Mouse (Mus musculus) forebrain, postnatal 0 days (tissue): ENCODE data around the gene Rem1. TPM values are rescaled to one million over a fixed set of nuclear protein-coding genes. Genes with fewer than 3 reads are reported as not detected.

Experiments used
- ATAC-seq: fragments of 200-750 bp; cut with Nextera tagmentation; 2 replicates; pipeline ENCODE4 v1.8.0; 2017; ENCODE audit warnings: mild to moderate bottlenecking, moderate library complexity
- DNase-seq: peaks from one replicate; pipeline ENCODE4 v3.0.0-alpha.2; 2015
- H3K27ac ChIP-seq: fragments of 300-500 bp; sonication (generic); 2 replicates; pipeline ENCODE4 v1.5.1; 2014; ENCODE audit warnings: low read depth, mild to moderate bottlenecking, antibody characterized with exemption, low read length, moderate library complexity, mixed read lengths
- H3K27me3 ChIP-seq: fragments of 300-500 bp; sonication (generic); 2 replicates; pipeline ENCODE4 v1.6.1; 2014; ENCODE audit warnings: mild to moderate bottlenecking, low read length, mixed read lengths; ENCODE audit not compliant: insufficient read depth
- H3K36me3 ChIP-seq: fragments of 300-500 bp; sonication (generic); 2 replicates; pipeline ENCODE4 v1.6.1; 2014; ENCODE audit warnings: mild to moderate bottlenecking, moderate library complexity; ENCODE audit not compliant: insufficient read depth
- H3K4me1 ChIP-seq: fragments of 300-500 bp; sonication (generic); 2 replicates; pipeline ENCODE4 v1.6.1; 2014; ENCODE audit warnings: antibody characterized with exemption; ENCODE audit not compliant: insufficient read depth
- H3K4me2 ChIP-seq: fragments of 300-500 bp; sonication (generic); 2 replicates; pipeline ENCODE4 v1.6.1; 2014; ENCODE audit warnings: low read depth, mild to moderate bottlenecking, moderate library complexity
- H3K4me3 ChIP-seq: fragments of 300-500 bp; sonication (generic); 2 replicates; pipeline ENCODE4 v1.5.1; 2014; ENCODE audit warnings: low read depth, low read length, mixed read lengths
- H3K9ac ChIP-seq: fragments of 300-500 bp; sonication (generic); 2 replicates; pipeline ENCODE4 v1.6.1; 2014; ENCODE audit warnings: mild to moderate bottlenecking
- H3K9me3 ChIP-seq: fragments of 300-500 bp; sonication (generic); 2 replicates; pipeline ENCODE4 v1.6.1; 2016; ENCODE audit warnings: low read length
- CTCF ChIP-seq: sonication (generic); IDR thresholded peaks from 2 replicates; pipeline ENCODE4 v1.5.1; 2016; ENCODE audit warnings: antibody characterized with exemption, control low read depth, low read depth
- WGBS: fragments of 180-500 bp; shearing (Covaris S2); extraction: QIAGEN DNeasy Blood & Tissue Kit; methylation state at CpG from one replicate; pipeline ENCODE4 v1.1.7; 2014; 5-methylcytosine and 5-hydroxymethylcytosine counted together
- polyA plus RNA-seq: library from polyadenylated mRNA; unstranded; fragments of >200 nt; fragmentation: Nextera tagmentation; extraction: Ambion mirVana; gene quantifications from 2 replicates; pipeline ENCODE4 v1.2.1, GENCODE M21; 2015
- total RNA-seq: library from RNA; depleted of rRNA; stranded (reverse); fragments of >200 nt; gene quantifications from 2 replicates; pipeline ENCODE4 v1.2.3, GENCODE M21; 2014; rRNA removed

Gene Rem1
- total and polyA plus RNA-seq, 2 experiments from 2014 or later, result 0.53 to 2.7 TPM

- 78% methylated on average over 11 of the region's 11 CpGs for WGBS
- no peak overlapping the region for H3K27ac ChIP-seq
- no peaks in the 10 kb centered on the region for H3K9me3 ChIP-seq
- DNase-seq (no peak), ATAC-seq (no peak)
- H3K4me1 ChIP-seq, result peaks cover 20% of the 10 kb centered on the region
- no peak overlapping the region for H3K4me3 ChIP-seq
- peaks cover 48% of the 10 kb centered on the region for H3K36me3 ChIP-seq
- no peaks in the 10 kb centered on the region for H3K27me3 ChIP-seq
- H3K9ac ChIP-seq, result no peak overlapping the region
- no peak overlapping the region for H3K4me2 ChIP-seq
- no peak for TF ChIP-seq CTCF
Measured at GRCm38 (mm10) chr2:152674148-152674547, 47.4 kb downstream of the Rem1 start.

DNA sequence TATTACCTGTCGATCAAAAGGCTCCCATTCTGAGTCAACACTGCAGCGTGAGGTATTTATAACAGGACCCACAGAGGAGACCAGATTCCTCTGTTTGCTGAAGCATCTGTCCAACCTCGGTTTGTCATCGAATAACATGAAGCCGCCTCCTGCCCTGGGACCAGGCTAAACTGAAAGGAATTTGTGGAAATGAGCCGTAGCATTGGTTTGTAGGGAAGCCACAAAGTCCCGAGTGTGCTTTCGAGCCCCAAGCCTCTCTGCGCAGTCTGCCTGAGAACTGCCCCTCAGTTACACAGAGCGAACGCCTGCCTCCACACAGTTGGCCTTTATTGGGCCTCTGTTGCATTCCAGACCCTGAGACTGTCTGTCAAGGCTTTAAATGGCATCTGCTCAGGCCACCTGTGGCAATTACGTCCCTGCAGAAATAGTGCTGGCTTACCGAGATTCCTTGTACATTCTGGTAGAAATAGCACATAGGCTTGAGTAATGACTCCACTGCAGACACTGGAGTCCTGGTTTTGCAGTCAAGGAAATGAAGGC, 48.6 kb downstream of the Rem1 start:
- peaks cover 20% of the 10 kb centered on the region for H3K4me1 ChIP-seq
- DNase-seq (no peak), ATAC-seq (no peak)
- H3K27me3 ChIP-seq, result no peaks in the 10 kb centered on the region
- no peaks in the 10 kb centered on the region for H3K9me3 ChIP-seq
- no peak overlapping the region for H3K4me2 ChIP-seq
- H3K36me3 ChIP-seq, result peaks cover 58% of the 10 kb centered on the region
- WGBS, result 77% methylated on average over 13 of the region's 13 CpGs
- H3K9ac ChIP-seq, result no peak overlapping the region
- H3K27ac ChIP-seq, result no peak overlapping the region
- no peak for TF ChIP-seq CTCF
- no peak overlapping the region for H3K4me3 ChIP-seq

- peak; percentile 89 for TF ChIP-seq CTCF
- no peak overlapping the region for H3K9ac ChIP-seq
- H3K27me3 ChIP-seq, result no peaks in the 10 kb centered on the region
- H3K27ac ChIP-seq, result no peak overlapping the region
- no peak overlapping the region for H3K4me2 ChIP-seq
- no peaks in the 10 kb centered on the region for H3K4me1 ChIP-seq
- DNase-seq (peak; percentile 73), ATAC-seq (peak; percentile 88)
- H3K4me3 ChIP-seq, result no peak overlapping the region
- WGBS, result 41% methylated on average over 3 of the region's 3 CpGs
- H3K36me3 ChIP-seq, result peaks cover 79% of the 10 kb centered on the region
- no peaks in the 10 kb centered on the region for H3K9me3 ChIP-seq
Measured at GRCm38 (mm10) chr2:152678302-152678701, 51.6 kb downstream of the Rem1 start.

GRCm38 (mm10) chr2:152678925-152679324, 52.2 kb downstream of the Rem1 start:
- Histone ChIP-seq H3K4me3 (no peak overlapping the region), H3K36me3 (peaks cover 86% of the 10 kb centered on the region), H3K27me3 (no peaks in the 10 kb centered on the region), H3K4me2 (no peak overlapping the region), H3K9me3 (no peaks in the 10 kb centered on the region), H3K4me1 (no peaks in the 10 kb centered on the region), H3K9ac (no peak overlapping the region), H3K27ac (no peak overlapping the region)
- 73% methylated on average over 5 of the region's 5 CpGs for WGBS
- no peak for DNase-seq
- ATAC-seq, result no peak
- no peak for TF ChIP-seq CTCF

DNA sequence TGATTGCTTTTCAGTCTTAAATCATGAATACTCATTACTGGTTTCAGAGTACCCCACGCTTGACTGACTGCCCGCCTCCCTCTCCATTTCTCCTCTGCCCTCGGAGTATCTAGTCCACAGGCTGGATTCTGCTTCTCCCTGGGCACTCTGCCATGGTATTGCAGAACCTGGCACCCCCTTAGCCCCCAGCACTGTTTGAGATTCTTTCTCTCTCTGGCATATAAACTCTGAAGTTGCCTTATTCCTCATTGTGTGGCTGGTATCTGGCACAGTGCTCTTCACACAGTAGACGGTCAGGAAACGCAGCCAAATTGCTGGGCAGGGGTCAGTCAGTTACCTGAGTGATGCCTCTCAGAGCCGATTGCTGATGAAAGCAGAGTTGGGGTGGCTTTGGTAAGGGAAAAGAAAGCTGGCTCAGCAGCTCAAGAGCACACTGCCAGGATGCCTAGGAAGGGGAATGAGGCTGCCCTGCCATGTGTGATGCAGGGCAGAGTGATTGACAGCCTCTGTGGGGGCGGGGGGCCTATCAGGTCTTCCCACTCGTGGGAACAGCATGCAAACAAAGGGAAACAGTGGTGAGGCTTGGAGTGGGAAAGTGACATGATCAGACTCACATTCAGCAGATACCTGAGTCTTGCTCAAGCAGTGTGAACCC, 53.1 kb downstream of the Rem1 start:
- no peak overlapping the region for H3K27ac ChIP-seq
- no peaks in the 10 kb centered on the region for H3K9me3 ChIP-seq
- no peak for DNase-seq
- TF ChIP-seq CTCF, result no peak
- no peaks in the 10 kb centered on the region for H3K4me1 ChIP-seq
- no peaks in the 10 kb centered on the region for H3K27me3 ChIP-seq
- H3K4me2 ChIP-seq, result no peak overlapping the region
- H3K9ac ChIP-seq, result 0 out of 2 replicates have a peak overlapping the region, but pooled peaks have one; percentile 3
- ATAC-seq, result peak; percentile 23; the same call in 1 of the 2 replicates
- 53% methylated on average over 8 of the region's 8 CpGs for WGBS
- no peak overlapping the region for H3K4me3 ChIP-seq
- peaks cover 92% of the 10 kb centered on the region for H3K36me3 ChIP-seq

- TF ChIP-seq CTCF, result no peak
- Histone ChIP-seq H3K4me1 (no peaks in the 10 kb centered on the region), H3K27me3 (no peaks in the 10 kb centered on the region), H3K4me3 (no peak overlapping the region), H3K9ac (no peak overlapping the region), H3K36me3 (peaks cover 92% of the 10 kb centered on the region), H3K27ac (no peak overlapping the region), H3K4me2 (no peak overlapping the region), H3K9me3 (no peaks in the 10 kb centered on the region)
- no peak for DNase-seq
- no peak for ATAC-seq
- WGBS, result 93% methylated on average over 5 of the region's 5 CpGs
Measured at GRCm38 (mm10) chr2:152683086-152683485, 56.3 kb downstream of the Rem1 start.

Other genes starting within 250 kb of the Rem1 start
- gene Sox12, start 228.9 kb upstream of the Rem1 start, total RNA-seq, result 47.1 and 47.8 TPM in 2 replicates
- 10.0 and 11.9 TPM in 2 replicates for gene Sox12, start 228.9 kb upstream of the Rem1 start, polyA plus RNA-seq
- 10.5 and 16.4 TPM in 2 replicates for gene Zcchc3, start 211.9 kb upstream of the Rem1 start, total RNA-seq
- gene Zcchc3, start 211.9 kb upstream of the Rem1 start, polyA plus RNA-seq, result 13.5 and 15.4 TPM in 2 replicates
- gene 6820408C15Rik, start 211.4 kb upstream of the Rem1 start, total RNA-seq, result 2.3 and 5.0 TPM in 2 replicates
- 5.6 and 6.4 TPM in 2 replicates for gene 6820408C15Rik, start 211.4 kb upstream of the Rem1 start, polyA plus RNA-seq
- not detected in 2 replicates for gene Defb23, start 162.3 kb upstream of the Rem1 start, total RNA-seq
- not detected in 2 replicates for gene Defb23, start 162.3 kb upstream of the Rem1 start, polyA plus RNA-seq
- not detected in 2 replicates for gene Defb20, start 149.9 kb upstream of the Rem1 start, total RNA-seq
- gene Defb20, start 149.9 kb upstream of the Rem1 start, polyA plus RNA-seq, result not detected in 2 replicates
- gene Defb22, start 136.8 kb upstream of the Rem1 start, total RNA-seq, result not detected in 2 replicates
- gene Defb22, start 136.8 kb upstream of the Rem1 start, polyA plus RNA-seq, result not detected in 2 replicates
- not detected in 2 replicates for gene Defb26, start 115.3 kb upstream of the Rem1 start, total RNA-seq
- not detected in 2 replicates for gene Defb26, start 115.3 kb upstream of the Rem1 start, polyA plus RNA-seq
- gene Defb28, start 108.7 kb upstream of the Rem1 start, total RNA-seq, result not detected in 2 replicates
- not detected in 2 replicates for gene Defb28, start 108.7 kb upstream of the Rem1 start, polyA plus RNA-seq
- not detected in 2 replicates for gene Defb29, start 86.9 kb upstream of the Rem1 start, total RNA-seq
- not detected in 2 replicates for gene Defb29, start 86.9 kb upstream of the Rem1 start, polyA plus RNA-seq
- gene Gm17416, start 57.6 kb upstream of the Rem1 start, total RNA-seq, result not detected in 2 replicates
- not detected in 2 replicates for gene Gm17416, start 57.6 kb upstream of the Rem1 start, polyA plus RNA-seq
- not detected in 2 replicates for gene Defb21, start 54.2 kb upstream of the Rem1 start, total RNA-seq
- not detected in 2 replicates for gene Defb21, start 54.2 kb upstream of the Rem1 start, polyA plus RNA-seq
- not detected in 2 replicates for gene Defb19, start 46.6 kb upstream of the Rem1 start, total RNA-seq
- not detected in 2 replicates for gene Defb19, start 46.6 kb upstream of the Rem1 start, polyA plus RNA-seq
- gene Defb45, start 27.6 kb upstream of the Rem1 start, total RNA-seq, result not detected in 2 replicates
- not detected in 2 replicates for gene Defb45, start 27.6 kb upstream of the Rem1 start, polyA plus RNA-seq
- gene Defb36, start 22.6 kb upstream of the Rem1 start, total RNA-seq, result not detected in 2 replicates
- not detected in 2 replicates for gene Defb36, start 22.6 kb upstream of the Rem1 start, polyA plus RNA-seq
- gene Defb25, start 3.9 kb upstream of the Rem1 start, total RNA-seq, result not detected in 2 replicates
- not detected in 2 replicates for gene Defb25, start 3.9 kb upstream of the Rem1 start, polyA plus RNA-seq
- gene H13, start 42.5 kb downstream of the Rem1 start, total RNA-seq, result 121 and 177 TPM in 2 replicates
- gene H13, start 42.5 kb downstream of the Rem1 start, polyA plus RNA-seq, result 165 and 166 TPM in 2 replicates
- gene Mcts2, start 60.1 kb downstream of the Rem1 start, total RNA-seq, result 21.5 and 30.8 TPM in 2 replicates
- gene Mcts2, start 60.1 kb downstream of the Rem1 start, polyA plus RNA-seq, result 26.6 and 29.9 TPM in 2 replicates
- gene Id1, start 109.3 kb downstream of the Rem1 start, total RNA-seq, result 58.8 and 70.5 TPM in 2 replicates
- 59.8 and 71.3 TPM in 2 replicates for gene Id1, start 109.3 kb downstream of the Rem1 start, polyA plus RNA-seq
- gene Cox4i2, start 127.2 kb downstream of the Rem1 start, total RNA-seq, result 4.3 TPM in 2 replicates
- gene Cox4i2, start 127.2 kb downstream of the Rem1 start, polyA plus RNA-seq, result 4.4 and 5.4 TPM in 2 replicates
- 152 and 157 TPM in 2 replicates for gene Bcl2l1, start 204.8 kb downstream of the Rem1 start, total RNA-seq
- gene Bcl2l1, start 204.8 kb downstream of the Rem1 start, polyA plus RNA-seq, result 173 and 175 TPM in 2 replicates
- gene Tpx2, start 221.0 kb downstream of the Rem1 start, total RNA-seq, result 10.5 and 22.5 TPM in 2 replicates
- gene Tpx2, start 221.0 kb downstream of the Rem1 start, polyA plus RNA-seq, result 11.0 and 11.2 TPM in 2 replicates